ENCODE assay signal across 27 mouse cellular contexts in genomic region chr11:98034061-98034460, GRCm38 (mm10). TPM values are rescaled to one million over a fixed set of nuclear protein-coding genes. Genes with fewer than 3 reads are reported as not detected.
DNase-seq lines count a peak whose midpoint lies in the region; TF ChIP-seq lines count a peak whose summit lies in the region.
"Had no signal": no experiment of that assay in that cellular context is flagged by ENCODE, and none has a peak within 500 bp of the region (broad histone marks: within the 10 kb centered on the region; RNA-seq: fewer than 3 reads in every experiment).

No protein-coding gene starts in this region.

- intact Hi-C loops in gastrocnemius, postnatal 14 days (cut with DNase I; ENCODE audit: low total_unique reads), result loop anchor here (2.0 to 10.0 kb wide), 2 partner anchors 41 to 111 kb away; no protein-coding TSS in a partner anchor
- intact Hi-C loops in heart, postnatal 10 days (cut with DNase I), result no loop called here

- no peak for TF ChIP-seq POLR2A in myocyte (IDR thresholded peaks at IDR 0.05; ENCODE audit: insufficient read length, low read depth)

- H3K4me2 ChIP-seq in myocyte (ENCODE audit: low read depth), result peak overlapping the region; percentile 15
- H3K4me2 ChIP-seq: embryonic facial prominence, embryonic 13.5 days; forebrain, embryonic 12.5 days; forebrain, embryonic 15.5 days; heart, embryonic 11.5 days; hindbrain, embryonic 13.5 days; intestine, embryonic 15.5 days had no signal

- DNase-seq in 3134 (ENCODE audit: extremely low read depth, insufficient read length, low spot score), result peak; percentile 74
- peak; percentile 53 for DNase-seq in 3T3-L1 (ENCODE audit: low read depth, low spot score)
- peak; percentile 63 for DNase-seq in NIH3T3 (ENCODE audit: low read depth)
- DNase-seq in gastrocnemius, postnatal 14 days, result no peak
- no peak for DNase-seq in heart, postnatal 10 days
- DNase-seq in kidney, postnatal 10 days, result no peak
- DNase-seq: adrenal gland, postnatal 10 days; adrenal gland, postnatal 36 days; B cell, adult 2 months; cerebellum, adult 11 months; cerebellum, adult 9-11 months; cerebellum, postnatal 25 days; gastrocnemius, postnatal 36 days; heart, postnatal 36 days had no signal

- H3ac ChIP-seq in myocyte (ENCODE audit: control insufficient read depth, insufficient read length), result no peak overlapping the region

- H3K4me3 ChIP-seq in myocyte, result no peak overlapping the region
- H3K4me3 ChIP-seq: embryonic facial prominence, embryonic 13.5 days; erythroblast, embryonic 14.5 days; forebrain, embryonic 12.5 days; forebrain, embryonic 15.5 days; hindbrain, embryonic 13.5 days; intestine, embryonic 15.5 days had no signal

- H3K27me3 ChIP-seq in myocyte (ENCODE audit: control insufficient read depth, insufficient read depth, insufficient read length), result no peaks in the 10 kb centered on the region
- H3K27me3 ChIP-seq: Patski had no signal

- no peaks in the 10 kb centered on the region for H3K79me2 ChIP-seq in myocyte (ENCODE audit: control insufficient read depth, insufficient read depth)

- peaks cover 20% of the 10 kb centered on the region for H3K36me3 ChIP-seq in myocyte (ENCODE audit: control insufficient read depth, insufficient read depth)

TF ChIP-seq in myocyte, 11 proteins besides CTCF, POLR2A, EP300 and RAD21:
- peak in 1 of 3 experiments; percentile 49 for TF ChIP-seq MYOD1 (IDR thresholded peaks at IDR 0.05; ENCODE audit: control insufficient read depth in 1 of 3, insufficient read length in 2 of 3, low read depth in 2 of 3)
- no peak for TF ChIP-seq CEBPB (IDR thresholded peaks at IDR 0.05; ENCODE audit: insufficient read depth, poor library complexity, severe bottlenecking)

RNA-seq across cellular contexts. Expression of gene Rpl19, which starts 7.6 kb away (rescaled TPM):
- 2,972 TPM for polyA plus RNA-seq in myocyte (2012; fragmentation: generic; extraction: Trizol)
- total RNA-seq in gastrocnemius, postnatal 14 days (2021), result 100 to 1,000 TPM; 628 to 686 TPM
- total RNA-seq in heart, postnatal 10 days (2021), result 100 to 1,000 TPM; 713 to 718 TPM

RNA-seq across cellular contexts. Expression of gene Cacnb1, which starts 11.2 kb away (rescaled TPM):
- 163 TPM for polyA plus RNA-seq in myocyte (2012; fragmentation: generic; extraction: Trizol)
- total RNA-seq in gastrocnemius, postnatal 14 days (2021), result 100 to 1,000 TPM; 281 to 311 TPM
- 1 to 10 TPM; 7.4 to 8.0 TPM for total RNA-seq in heart, postnatal 10 days (2021)
- total RNA-seq: common myeloid progenitor, adult 5-6 weeks had no signal

RNA-seq across cellular contexts. Expression of gene Stac2, which starts 19.2 kb away (rescaled TPM):
- 41.7 TPM for polyA plus RNA-seq in myocyte (2012; fragmentation: generic; extraction: Trizol)
- under 1 TPM; 0.07 to 0.29 TPM for total RNA-seq in gastrocnemius, postnatal 14 days (2021)
- under 1 TPM; 0.31 to 0.42 TPM for total RNA-seq in heart, postnatal 10 days (2021)
- total RNA-seq: common myeloid progenitor, adult 5-6 weeks; granulocyte monocyte progenitor cell, adult 5-6 weeks; MEL had no signal
- polyA plus RNA-seq: CD4-positive, CD25-positive, alpha-beta regulatory T cell, adult 4 months; erythroblast, embryonic 14.5 days had no signal

RNA-seq across cellular contexts. Expression of gene Arl5c, which starts 38.1 kb away (rescaled TPM):
- polyA plus RNA-seq in myocyte (2012; fragmentation: generic; extraction: Trizol), result 2.1 TPM
- under 1 TPM; 0.64 to 0.75 TPM for total RNA-seq in gastrocnemius, postnatal 14 days (2021)
- 1 to 10 TPM; 1.6 to 1.7 TPM for total RNA-seq in heart, postnatal 10 days (2021)
- polyA plus RNA-seq: erythroblast, embryonic 14.5 days had no signal

RNA-seq across cellular contexts. Expression of gene Plxdc1, which starts 47.8 kb away (rescaled TPM):
- polyA plus RNA-seq in myocyte (2012; fragmentation: generic; extraction: Trizol), result 2.7 TPM
- total RNA-seq in gastrocnemius, postnatal 14 days (2021), result 1 to 10 TPM; 6.2 to 8.0 TPM
- 1 to 10 TPM; 4.8 to 6.9 TPM for total RNA-seq in heart, postnatal 10 days (2021)
- polyA plus RNA-seq: heart, embryonic 11.5 days had no signal

Comparison
In these comparisons a context has a peak if more than half of its experiments do, and no peak if none do; other contexts are left out.
1. DNase-seq: peak in 3134 (single experiment), 3T3-L1 (single experiment) and NIH3T3 (single experiment); none in gastrocnemius, postnatal 14 days (single experiment), heart, postnatal 10 days (0 of 2) and kidney, postnatal 10 days (single experiment).
2. RNA of gene Cacnb1, which starts 11.2 kb away (total RNA-seq): 281 to 311 TPM in gastrocnemius, postnatal 14 days; 7.4 to 8.0 TPM in heart, postnatal 10 days; every median in the first group is over 10 times any median in the second.